Mouse (Mus musculus): ENCODE data around the gene Gpr135. TPM values are rescaled to one million over a fixed set of nuclear protein-coding genes. Genes with fewer than 3 reads are reported as not detected.

The Gpr135 gene
- total RNA-seq (2021): under 1 TPM; 0.17 to 0.18 TPM
- long read RNA-seq, experiment 1: 0 reads
- long read RNA-seq, experiment 2, partial matches to known transcripts: 0 of 1 reads
- long read RNA-seq, experiment 2, other reads (novel, unspliced or antisense): 0 of 1 reads

GRCm38 (mm10) chr12:72070327-72071269 lies at the start of gene Gpr135:
TSS of gene Gpr135 (minus strand) at chr12:72071125.
- intact Hi-C loops (cut with DNase I): no loop called here

DNA sequence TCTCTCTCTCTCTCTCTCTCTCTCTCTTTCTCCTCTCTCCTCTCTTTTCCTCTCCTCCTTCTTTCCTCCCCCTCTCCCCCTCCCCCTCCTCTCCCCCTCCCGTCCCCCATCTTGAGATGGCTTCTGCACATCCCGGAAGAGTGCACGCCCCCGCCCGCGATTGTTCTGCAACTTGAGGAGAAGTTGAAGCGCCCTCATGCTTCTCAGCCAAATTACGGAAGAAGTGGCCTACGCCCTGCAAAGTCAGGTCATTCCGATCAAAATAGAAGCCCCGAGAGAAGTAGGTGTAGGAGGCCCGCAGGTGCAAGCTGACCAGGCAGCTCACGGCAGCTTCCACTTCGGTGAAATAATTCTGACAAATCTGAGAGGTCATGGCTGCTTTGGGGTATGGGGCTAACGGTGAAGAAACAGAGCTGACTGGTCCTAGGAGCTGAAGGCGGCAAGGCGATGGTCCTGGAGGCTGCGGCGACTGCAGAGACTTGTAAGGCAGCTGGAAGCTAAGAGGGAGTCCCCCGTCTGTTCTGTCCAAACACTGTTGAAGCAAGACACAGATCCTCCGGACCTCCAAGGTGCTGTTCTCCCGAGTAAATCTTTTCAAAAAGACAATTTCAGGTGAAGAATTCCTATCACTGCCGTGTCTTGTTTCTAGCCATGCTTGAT lies 44.9 kb upstream of the Gpr135 start:
- no peak for DNase-seq
- intact Hi-C loops (cut with DNase I): no loop called here

More at GRCm38 (mm10) chr12:72070327-72071269, at the start of gene Gpr135:
- peak; percentile 77 to 79 for DNase-seq

DNA sequence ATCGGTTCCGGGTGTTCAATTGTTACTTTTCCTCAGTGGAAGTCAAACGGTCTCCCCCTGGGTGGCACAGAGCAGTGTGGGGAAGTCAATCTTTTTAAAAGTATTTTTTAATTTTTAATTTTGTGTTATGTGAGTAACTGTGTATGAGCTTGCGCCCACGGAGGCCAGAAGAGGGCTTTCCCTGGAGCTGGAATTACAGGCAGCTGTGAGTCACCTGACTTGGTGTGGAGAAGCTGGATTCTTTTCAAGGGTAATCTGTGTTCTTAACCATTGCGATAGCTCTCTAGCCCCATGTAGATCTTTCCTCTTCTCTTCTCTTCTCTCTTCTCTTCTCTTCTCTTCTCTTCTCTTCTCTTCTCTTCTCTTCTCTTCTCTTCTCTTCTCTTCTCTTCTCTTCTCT lies 44.2 kb upstream of the Gpr135 start:
- no peak for DNase-seq
- intact Hi-C loops (cut with DNase I): no loop called here

DNA sequence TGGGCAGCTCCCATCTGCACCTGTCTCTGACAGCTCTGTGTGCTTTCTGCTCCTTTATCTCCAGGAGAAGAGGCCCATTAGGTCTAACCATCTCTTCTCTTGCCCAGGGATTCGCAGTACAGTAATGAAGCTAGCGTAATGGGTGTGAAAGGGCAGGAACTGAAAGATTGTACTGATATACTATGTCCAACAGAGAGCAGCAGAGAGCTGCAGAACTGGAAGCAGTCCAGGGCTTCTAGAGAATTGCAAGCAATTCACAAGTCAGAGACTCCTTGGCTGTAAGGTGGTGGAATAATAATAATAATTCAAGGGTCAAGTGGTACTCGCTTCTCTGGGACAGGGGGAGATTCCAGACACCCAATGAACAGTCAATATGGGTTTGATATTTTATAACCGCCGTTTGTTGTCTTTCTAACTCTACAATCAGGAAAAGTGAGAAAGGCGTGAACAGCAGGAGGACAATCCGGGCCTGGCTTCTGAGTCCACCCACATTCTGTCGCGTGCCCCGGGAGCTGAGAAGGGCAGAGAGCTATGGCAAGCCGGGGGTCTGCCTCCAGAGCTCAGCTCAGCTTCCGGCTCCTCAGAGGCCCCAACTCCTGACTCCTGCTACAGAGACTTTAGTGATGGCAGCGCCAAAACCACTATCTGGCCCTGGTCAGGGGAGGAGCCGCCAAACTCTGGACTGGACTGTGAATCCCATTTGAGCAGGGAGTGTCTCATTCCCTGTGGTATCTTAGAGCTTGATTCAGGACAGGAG lies 33.8 kb upstream of the Gpr135 start:
- peak; percentile 33 to 44 for DNase-seq
- intact Hi-C loops (cut with DNase I): loop anchor here (5.0 to 10.0 kb wide), 2 partner anchors 323 to 550 kb away; no protein-coding TSS in a partner anchor

DNA sequence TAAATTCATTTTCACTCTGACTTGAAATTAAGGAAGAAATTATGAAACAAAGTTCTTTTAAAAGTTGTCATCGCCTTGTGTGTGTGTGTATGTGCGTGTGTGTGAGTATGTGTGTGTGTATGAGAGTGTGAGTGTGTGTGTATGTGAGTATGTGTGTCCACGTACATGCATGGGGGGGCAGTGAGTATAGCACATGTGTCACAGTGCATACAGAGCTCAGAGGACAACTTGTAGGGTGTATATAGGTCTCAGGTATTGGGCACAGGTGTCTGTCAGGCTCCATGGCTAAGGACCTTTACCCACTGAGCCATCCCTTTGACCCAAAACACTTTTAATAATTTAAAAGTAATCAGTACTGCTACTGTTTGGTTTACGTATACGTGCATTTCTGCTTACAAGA lies 33.1 kb upstream of the Gpr135 start:
- intact Hi-C loops (cut with DNase I): loop anchor here (5.0 to 10.0 kb wide), 2 partner anchors 323 to 551 kb away; no protein-coding TSS in a partner anchor
- no peak for DNase-seq

- no peak for DNase-seq
- intact Hi-C loops (cut with DNase I): loop anchor here (5.0 to 10.0 kb wide), 2 partner anchors 325 to 552 kb away; no protein-coding TSS in a partner anchor
Measured at GRCm38 (mm10) chr12:72102776-72103175, 31.9 kb upstream of the Gpr135 start.

GRCm38 (mm10) chr12:72096966-72097365 lies 26.0 kb upstream of the Gpr135 start:
- intact Hi-C loops (cut with DNase I): no loop called here
- DNase-seq: no peak

GRCm38 (mm10) chr12:72089802-72090201 lies 18.9 kb upstream of the Gpr135 start:
- DNase-seq: no peak
- intact Hi-C loops (cut with DNase I): no loop called here

DNA sequence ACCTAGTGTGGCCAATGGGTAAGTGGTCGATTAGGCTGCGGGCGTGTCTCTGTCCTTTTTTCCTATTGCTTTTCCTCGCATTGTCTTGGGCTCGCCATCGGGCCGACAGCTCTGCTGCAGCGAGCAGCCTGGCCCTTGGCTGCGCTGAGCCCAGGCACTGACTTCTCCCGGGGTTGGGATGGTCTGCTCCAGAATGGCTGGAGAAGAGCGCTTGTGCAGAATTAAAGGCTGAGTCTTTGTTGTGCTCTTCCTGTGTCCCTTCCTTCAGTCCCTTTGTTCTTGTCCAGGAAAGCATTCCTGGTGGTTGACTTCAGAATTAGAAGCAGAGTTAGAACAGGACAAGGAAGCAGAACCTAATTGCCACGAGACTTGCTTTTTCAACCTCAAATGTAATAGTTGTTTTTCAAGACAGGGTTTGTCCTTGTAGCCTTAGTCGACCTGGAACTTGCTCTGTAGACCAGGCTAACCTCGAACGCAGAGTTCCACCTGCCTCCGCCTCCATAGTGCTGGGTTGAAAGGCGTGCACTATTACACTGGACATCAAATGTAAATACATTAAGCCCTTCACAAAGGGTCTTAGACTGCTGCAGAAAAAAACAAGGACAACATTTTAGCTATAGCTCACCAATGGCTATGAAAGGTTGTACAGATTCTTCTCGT lies 15.4 kb upstream of the Gpr135 start:
- DNase-seq: no peak
- intact Hi-C loops (cut with DNase I): no loop called here

GRCm38 (mm10) chr12:72085329-72086165 lies 14.6 kb upstream of the Gpr135 start, which contains the start of the genes L3hypdh and Jkamp:
TSS of gene L3hypdh (minus strand) at chr12:72085439.
TSS of gene Jkamp (plus strand) at chr12:72085589.
- intact Hi-C loops (cut with DNase I): no loop called here

GRCm38 (mm10) chr12:72085024-72085328 lies 14.1 kb upstream of the Gpr135 start:
- intact Hi-C loops (cut with DNase I): no loop called here
- DNase-seq: no peak

More at GRCm38 (mm10) chr12:72085329-72086165, 14.6 kb upstream of the Gpr135 start, which contains the start of the genes L3hypdh and Jkamp:
- peak; percentile 97 to 99 for DNase-seq

GRCm38 (mm10) chr12:72084261-72085023 lies 13.5 kb upstream of the Gpr135 start:
- intact Hi-C loops (cut with DNase I): no loop called here
- DNase-seq: no peak

DNA sequence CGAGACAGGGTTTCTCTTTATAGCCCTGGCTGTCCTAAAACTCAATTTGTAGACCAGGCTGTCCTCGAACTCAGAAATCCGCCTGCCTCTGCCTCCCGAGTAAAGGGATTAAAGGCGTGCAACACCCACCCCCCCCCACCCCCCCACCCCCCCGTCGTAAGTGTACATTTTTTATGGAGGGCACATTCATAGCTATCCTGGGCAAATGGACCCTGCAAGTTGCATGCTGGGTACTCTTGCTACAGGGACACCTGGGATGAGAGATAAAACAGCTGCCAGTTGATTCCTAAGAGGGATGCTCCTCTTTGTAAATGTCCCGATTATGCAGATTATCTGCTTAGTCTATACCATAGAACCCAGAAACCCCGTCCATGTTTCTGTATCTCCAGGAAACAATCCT lies 12.3 kb upstream of the Gpr135 start:
- intact Hi-C loops (cut with DNase I): no loop called here

GRCm38 (mm10) chr12:72082370-72082769 lies 11.4 kb upstream of the Gpr135 start:
- DNase-seq: no peak
- intact Hi-C loops (cut with DNase I): no loop called here

More for the DNA sequence above, 12.3 kb upstream of the Gpr135 start:
- no peak for DNase-seq

DNA sequence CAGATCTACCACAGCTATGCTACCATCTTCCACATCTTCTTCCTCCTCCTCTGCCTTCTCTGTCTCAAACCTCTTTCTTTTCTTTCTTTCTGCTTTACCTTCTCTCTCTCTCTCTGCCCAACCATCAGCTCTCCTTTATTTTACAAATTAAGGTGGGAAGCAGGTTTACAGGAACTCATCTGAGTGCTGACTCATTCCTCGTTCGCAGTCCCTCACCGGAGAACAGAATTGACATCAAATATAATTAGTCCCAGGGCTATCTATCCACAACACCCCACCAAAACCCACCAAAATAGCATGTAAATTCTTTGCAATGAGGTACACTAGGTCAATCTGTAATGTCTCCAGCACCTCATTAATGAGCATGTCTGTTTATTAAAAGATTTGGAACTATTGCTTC lies 11.0 kb upstream of the Gpr135 start:
- intact Hi-C loops (cut with DNase I): no loop called here
- no peak for DNase-seq

DNA sequence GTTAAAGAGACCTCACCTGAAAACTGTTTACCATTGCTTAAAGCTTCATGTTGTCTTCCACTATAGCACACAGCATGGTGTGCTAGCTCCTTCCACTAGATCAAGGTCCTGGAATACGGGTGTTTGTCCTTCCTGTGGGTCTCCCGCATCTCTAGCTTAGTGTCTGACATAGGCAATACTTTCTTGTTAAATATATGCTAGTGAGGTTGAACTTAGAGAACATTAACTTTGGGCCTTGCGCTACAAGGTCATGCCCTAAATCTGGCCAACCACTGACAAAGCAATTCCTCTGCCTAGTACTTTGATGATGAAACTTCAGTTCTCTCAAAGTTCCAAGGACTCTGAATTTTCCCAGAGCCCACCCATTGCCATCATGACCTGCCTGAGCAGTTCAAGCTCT lies 7.3 kb upstream of the Gpr135 start:
- no peak for DNase-seq
- intact Hi-C loops (cut with DNase I): no loop called here

DNA sequence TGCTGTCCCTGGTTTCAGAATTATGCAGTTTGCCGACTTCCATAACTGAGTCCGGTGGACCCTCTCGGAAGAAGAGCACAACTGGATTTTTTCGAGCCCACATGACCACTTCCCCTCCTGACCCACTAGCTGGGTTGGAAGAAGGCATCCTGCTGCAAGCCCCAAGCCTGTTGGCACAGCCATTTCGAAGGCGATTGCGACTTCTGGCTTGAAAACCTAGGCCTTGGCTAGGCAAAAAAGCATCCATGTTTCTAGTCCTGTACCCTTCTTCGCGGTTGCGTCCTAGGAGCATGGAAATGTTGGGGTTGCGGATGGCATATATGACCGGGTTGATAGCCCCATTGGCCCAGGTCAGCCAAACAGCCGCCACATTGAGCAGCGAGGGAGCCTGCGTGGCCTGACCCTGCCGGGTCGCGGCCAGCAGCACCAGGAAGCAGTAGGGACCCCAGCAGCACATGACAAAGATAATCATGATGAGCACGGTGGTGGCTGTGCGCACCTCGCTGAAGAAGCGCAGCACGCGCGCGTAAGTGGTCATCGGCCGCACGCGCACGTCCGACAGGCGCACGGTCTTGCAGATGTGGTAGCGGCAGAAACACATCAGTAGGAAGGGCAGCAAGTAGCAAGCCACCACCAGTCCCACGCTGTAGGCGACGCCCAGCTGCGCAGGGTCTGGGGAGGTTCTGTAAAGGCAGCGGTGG lies 1.1 kb downstream of the Gpr135 start:
- no peak for DNase-seq
- intact Hi-C loops (cut with DNase I): no loop called here

- no peak for DNase-seq
- intact Hi-C loops (cut with DNase I): no loop called here
Measured at GRCm38 (mm10) chr12:72057780-72058179, 13.1 kb downstream of the Gpr135 start.
